Mouse (Mus musculus) erythroblast, embryonic 14.5 days (primary cell): ENCODE results near the gene Banf2.

ENCODE experiments used
- GATA1 ChIP-seq: IDR thresholded peaks from 2 replicates; pipeline ENCODE4 v1.6.1; 2012; ENCODE audit warnings: low read length, inconsistent platforms, mixed read lengths
- TAL1 ChIP-seq: IDR thresholded peaks from 3 replicates; pipeline ENCODE4 v1.6.1; 2012; ENCODE audit warnings: low read length, inconsistent platforms, mixed read lengths

GRCm38 (mm10) chr2:144007211-144007610 lies 25.6 kb upstream of the Banf2 start:
- TF ChIP-seq TAL1 (no peak), GATA1 (no peak)
